Mouse (Mus musculus) hindbrain, embryonic 15.5 days (tissue): ENCODE results near the gene Stfa2. TPM values are rescaled to one million over a fixed set of nuclear protein-coding genes. Genes with fewer than 3 reads are reported as not detected.
"Not testable (repeated sequence)": the region's sequence is repeated elsewhere in the genome, so short reads cannot be mapped to it uniquely, and the experiment has no call there.

ENCODE experiments used
- ATAC-seq: fragments of 200-750 bp; cut with Nextera tagmentation; 2 replicates; pipeline ENCODE4 v1.8.0; 2017; ENCODE audit warnings: low read depth, moderate number of reproducible peaks, moderate TSS enrichment; ENCODE audit not compliant: low FRiP score
- H3K27ac ChIP-seq: fragments of 300-500 bp; sonication (generic); replicated peaks from 2 replicates; pipeline ENCODE4 v1.5.1; 2015; ENCODE audit warnings: mild to moderate bottlenecking, inconsistent platforms
- H3K27me3 ChIP-seq: fragments of 300-500 bp; sonication (generic); 2 replicates; pipeline ENCODE4 v1.6.1; 2015; ENCODE audit warnings: control low read depth, inconsistent platforms
- H3K36me3 ChIP-seq: fragments of 300-500 bp; sonication (generic); 2 replicates; pipeline ENCODE4 v1.6.1; 2015; ENCODE audit warnings: control low read depth, inconsistent platforms
- H3K4me1 ChIP-seq: fragments of 300-500 bp; sonication (generic); replicated peaks from 2 replicates; pipeline ENCODE4 v1.6.1; 2015; ENCODE audit warnings: control low read depth, inconsistent platforms
- H3K4me2 ChIP-seq: fragments of 300-500 bp; sonication (generic); 2 replicates; pipeline ENCODE4 v1.6.1; 2015; ENCODE audit warnings: moderate library complexity, mild to moderate bottlenecking, inconsistent platforms
- H3K4me3 ChIP-seq: fragments of 300-500 bp; sonication (generic); 2 replicates; pipeline ENCODE4 v1.5.1; 2015; ENCODE audit warnings: mild to moderate bottlenecking, inconsistent platforms
- H3K9ac ChIP-seq: fragments of 300-500 bp; sonication (generic); 2 replicates; pipeline ENCODE4 v1.6.1; 2015; ENCODE audit warnings: inconsistent platforms
- H3K9me3 ChIP-seq: fragments of 300-500 bp; sonication (generic); 2 replicates; pipeline ENCODE4 v1.6.1; 2016; ENCODE audit warnings: control low read depth, inconsistent platforms
- WGBS: fragments of 180-500 bp; shearing (Covaris S2); methylation state at CpG from one replicate; pipeline ENCODE4 v1.1.7; 2015; 5-methylcytosine and 5-hydroxymethylcytosine counted together
- polyA plus RNA-seq: library from polyadenylated mRNA; unstranded; fragments of >200 nt; fragmentation: Nextera tagmentation; extraction: Ambion mirVana; gene quantifications from 2 replicates; pipeline ENCODE4 v1.2.1, GENCODE M21; 2015

The Stfa2 gene
- 0.36 TPM in 1 of 2 replicates, not detected in the other for polyA plus RNA-seq

DNA sequence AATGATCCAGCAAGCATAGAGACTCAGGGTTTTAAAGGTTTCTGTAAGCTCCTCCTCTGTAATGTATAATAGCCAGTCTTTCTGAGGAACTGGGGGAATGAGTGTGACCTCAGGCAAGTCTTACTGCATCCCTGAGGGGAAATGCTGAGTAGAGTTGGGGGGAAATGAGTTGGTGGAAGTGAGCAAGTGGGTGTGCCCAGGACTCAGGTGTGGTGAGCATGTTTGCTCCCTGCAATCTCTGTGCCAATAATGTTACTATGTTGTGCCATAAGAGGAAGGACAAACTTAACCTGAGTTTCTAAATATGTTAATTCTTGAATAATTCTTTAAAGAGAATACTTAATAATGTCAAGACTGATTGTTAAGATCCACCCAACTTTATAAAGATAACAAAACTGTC, at the start of gene Stfa2:
Stfa2 (minus strand) TSS at position 101 of the 400 bp plus-strand sequence.
- Histone ChIP-seq H3K4me1 (no peaks in the 10 kb centered on the region), H3K9ac (no peak within 1 kb of the TSS), H3K4me2 (no peak within 1 kb of the TSS), H3K9me3 (no peaks in the 10 kb centered on the region), H3K36me3 (no peaks in the 10 kb centered on the region), H3K27me3 (no peaks in the 10 kb centered on the region), H3K27ac (no peak within 1 kb of the TSS), H3K4me3 (no peak within 1 kb of the TSS)
- ATAC-seq, result no peak

DNA sequence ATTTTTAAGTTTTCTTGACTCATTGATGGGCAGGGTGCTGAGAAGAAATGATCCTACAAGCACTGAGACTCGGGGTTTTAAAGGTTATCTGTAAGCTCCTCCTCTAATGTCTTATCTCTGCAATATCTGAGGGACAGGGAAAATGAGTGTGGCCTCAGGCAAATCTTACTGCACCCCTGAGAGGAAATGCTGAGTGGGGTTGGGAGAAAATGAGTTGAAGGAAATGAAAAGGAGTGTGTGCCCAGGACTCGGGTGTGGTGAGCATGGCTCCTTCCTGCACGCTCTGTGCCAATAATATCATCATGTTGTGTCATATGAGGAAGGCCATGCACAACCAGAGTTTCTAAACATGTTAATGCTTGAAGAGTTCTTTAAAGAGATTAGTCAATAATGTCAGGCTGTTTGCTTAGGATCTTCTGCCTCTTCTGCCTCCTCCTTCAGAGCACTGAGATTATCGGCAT, 47.1 kb upstream of the Stfa2 start, which contains the start of gene Stfa3:
Stfa3 (minus strand) TSS at position 51 of the 461 bp plus-strand sequence.
- Histone ChIP-seq H3K27me3 (no peaks in the 10 kb centered on the region), H3K4me3 (no peak within 1 kb of the TSS), H3K9me3 (no peaks in the 10 kb centered on the region), H3K36me3 (no peaks in the 10 kb centered on the region), H3K27ac (no peak within 1 kb of the TSS), H3K9ac (no peak within 1 kb of the TSS), H3K4me1 (no peaks in the 10 kb centered on the region), H3K4me2 (no peak within 1 kb of the TSS)
- ATAC-seq, result no peak
- WGBS, result 85% methylated on average over 4 of the region's 4 CpGs

GRCm38 (mm10) chr16:36420979-36421378, 12.7 kb upstream of the Stfa2 start:
- ATAC-seq, H3K9ac ChIP-seq, H3K4me2 ChIP-seq, H3K9me3 ChIP-seq, H3K36me3 ChIP-seq, H3K4me3 ChIP-seq, H3K4me1 ChIP-seq, H3K27me3 ChIP-seq, H3K27ac ChIP-seq: not testable (repeated sequence)
- 86% methylated on average over 1 of the region's 1 CpGs for WGBS

DNA sequence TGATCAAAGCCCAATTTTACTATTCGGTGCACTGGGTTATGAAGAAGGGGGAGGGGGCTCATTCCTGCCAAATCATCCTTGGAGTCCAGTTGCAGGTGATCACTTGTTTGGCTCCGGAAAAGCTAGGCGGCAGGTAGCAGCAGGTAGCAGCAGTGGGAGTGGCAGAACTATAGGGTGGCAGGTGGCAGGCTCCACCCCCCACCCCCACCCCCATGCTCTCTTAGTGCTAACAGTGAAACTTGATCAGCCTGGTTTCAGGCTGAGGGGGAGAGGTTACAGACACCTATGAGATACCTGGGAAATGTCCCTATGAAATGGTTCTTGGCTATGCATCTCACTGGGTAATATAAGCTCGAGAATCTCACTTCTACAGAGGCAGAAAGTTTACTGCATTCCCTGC, 19.2 kb downstream of the Stfa2 start:
- no peak overlapping the region for H3K4me2 ChIP-seq
- no peak overlapping the region for H3K4me3 ChIP-seq
- H3K4me1 ChIP-seq, result no peaks in the 10 kb centered on the region
- no peak overlapping the region for H3K9ac ChIP-seq
- no peak overlapping the region for H3K27ac ChIP-seq
- H3K9me3 ChIP-seq, result no peaks in the 10 kb centered on the region
- ATAC-seq, result no peak
- WGBS, result 36% methylated on average over 4 of the region's 4 CpGs
- H3K36me3 ChIP-seq, result no peaks in the 10 kb centered on the region
- no peaks in the 10 kb centered on the region for H3K27me3 ChIP-seq

GRCm38 (mm10) chr16:36367648-36368047, 40.6 kb downstream of the Stfa2 start, which contains the start of gene BC100530:
Gene BC100530 (minus strand): TSS chr16:36367748.
- H3K4me3 ChIP-seq, H3K36me3 ChIP-seq, H3K9me3 ChIP-seq, H3K27me3 ChIP-seq, H3K9ac ChIP-seq, ATAC-seq, H3K4me1 ChIP-seq, H3K27ac ChIP-seq, H3K4me2 ChIP-seq: not testable (repeated sequence)
- WGBS, result 88% methylated on average over 3 of the region's 3 CpGs

Other genes with a start within 250 kb of the Stfa2 start
- gene Gm5483, start 224.2 kb downstream of the Stfa2 start, polyA plus RNA-seq, result 0.62 and 0.67 TPM in 2 replicates
- gene Gm5416, start 198.1 kb downstream of the Stfa2 start, polyA plus RNA-seq, result not detected in 2 replicates
- not detected in 2 replicates for gene 2010005H15Rik, start 187.0 kb downstream of the Stfa2 start, polyA plus RNA-seq
- gene Stfa1, start 131.5 kb downstream of the Stfa2 start, polyA plus RNA-seq, result 1.6 and 2.3 TPM in 2 replicates
- gene BC117090, start 74.1 kb downstream of the Stfa2 start, polyA plus RNA-seq, result not detected in 2 replicates
- 1.5 and 1.7 TPM in 2 replicates for gene BC100530, start 40.7 kb downstream of the Stfa2 start, polyA plus RNA-seq
- gene Stfa3, start 46.9 kb upstream of the Stfa2 start, polyA plus RNA-seq, result 0.73 and 0.77 TPM in 2 replicates
- 0.16 and 0.33 TPM in 2 replicates for gene Casr, start 153.7 kb upstream of the Stfa2 start, polyA plus RNA-seq